Mouse (Mus musculus) ES-E14 (cell line): Measurements from ENCODE around the gene Psmb10. TPM values are rescaled to one million over a fixed set of nuclear protein-coding genes. Genes with fewer than 3 reads are reported as not detected.
A peak's percentile ranks its signal among the peaks of the same experiment; 100 is the strongest.
"Not testable (repeated sequence)": the region's sequence is repeated elsewhere in the genome, so short reads cannot be mapped to it uniquely, and the experiment has no call there.

ENCODE experiments used
- DNase-seq: peaks from one replicate; pipeline ENCODE4 v3.0.0-alpha.2; 2013; ENCODE audit warnings: low read depth, low spot score
- H3K27ac ChIP-seq: 2 replicates; pipeline ENCODE4 v1.5.1; 2012; ENCODE audit warnings: low read depth, mild to moderate bottlenecking, low read length, moderate library complexity, mixed read lengths; ENCODE audit not compliant: poor library complexity, insufficient read depth, severe bottlenecking
- H3K36me3 ChIP-seq: 2 replicates; pipeline ENCODE4 v1.6.1; 2012; ENCODE audit warnings: mild to moderate bottlenecking, low read length, moderate library complexity, mixed read lengths; ENCODE audit not compliant: control insufficient read depth, poor library complexity, insufficient read depth, severe bottlenecking
- H3K4me1 ChIP-seq, 2 experiments: fragments of 150-350 bp in 1 of 2; sonication (generic) in 1 of 2; 2 replicates each; pipeline ENCODE4 v1.6.1; 2012; ENCODE audit warnings: low read length in 2 of 2, mild to moderate bottlenecking in 1 of 2, mixed read lengths in 1 of 2; ENCODE audit not compliant: control insufficient read depth in 2 of 2, insufficient read depth in 2 of 2, poor library complexity in 1 of 2
- H3K4me3 ChIP-seq, 2 experiments: fragments of 150-350 bp in 1 of 2; sonication (generic) in 1 of 2; 2 replicates each; pipeline ENCODE4 v1.5.1; 2012; ENCODE audit warnings: low read length in 2 of 2, low read depth in 1 of 2, mild to moderate bottlenecking in 1 of 2, mixed read lengths in 1 of 2; ENCODE audit not compliant: insufficient read depth in 1 of 2, poor library complexity in 1 of 2, severe bottlenecking in 1 of 2
- H3K9ac ChIP-seq: 2 replicates; pipeline ENCODE4 v1.6.1; 2012; ENCODE audit warnings: low read depth, mild to moderate bottlenecking, low read length, mixed read lengths; ENCODE audit not compliant: poor library complexity, insufficient read depth, severe bottlenecking
- H3K9me3 ChIP-seq: fragments of 150-350 bp; sonication (generic); 2 replicates; pipeline ENCODE4 v1.6.1; 2012; ENCODE audit warnings: low read depth, mild to moderate bottlenecking, low read length; ENCODE audit not compliant: control insufficient read depth, insufficient read depth
- CHD2 ChIP-seq: IDR thresholded peaks from 2 replicates; pipeline ENCODE4 v1.6.1; 2014; ENCODE audit warnings: mild to moderate bottlenecking, low read depth, low read length, inconsistent platforms
- HCFC1 ChIP-seq: IDR thresholded peaks from 2 replicates; pipeline ENCODE4 v1.6.1; 2012; ENCODE audit warnings: low read length, inconsistent platforms, borderline replicate concordance; ENCODE audit not compliant: insufficient read depth
- MAFK ChIP-seq: IDR thresholded peaks from 2 replicates; pipeline ENCODE4 v1.6.1; 2014; ENCODE audit warnings: mild to moderate bottlenecking, low read depth, low read length, inconsistent platforms; ENCODE audit not compliant: insufficient read depth
- ZC3H11A ChIP-seq: IDR thresholded peaks from 2 replicates; pipeline ENCODE4 v1.6.1; 2012; ENCODE audit warnings: low read depth, mild to moderate bottlenecking, inconsistent platforms, low read length, borderline replicate concordance
- ZNF384 ChIP-seq: IDR thresholded peaks from 2 replicates; pipeline ENCODE4 v1.6.1; 2012; ENCODE audit warnings: low read depth, low read length, inconsistent platforms
- in situ Hi-C, 2 experiments: fragments of 600-800 bp; cut with MboI; formaldehyde crosslinking; loops; one replicate each; pipeline ENCODE4 v1.15.1; 2025; ENCODE audit warnings: low sequenced_read_pairs in 2 of 2, inconsistent platforms in 1 of 2; ENCODE audit not compliant: unreplicated experiment in 2 of 2
- total RNA-seq: library from RNA; depleted of rRNA; stranded (reverse); fragments of 300-350 nt; gene quantifications from 2 replicates; pipeline ENCODE4 v1.2.3, GENCODE M21; 2012; rRNA removed

Psmb10 gene
- total RNA-seq, result 70.9 and 81.5 TPM in 2 replicates

DNA sequence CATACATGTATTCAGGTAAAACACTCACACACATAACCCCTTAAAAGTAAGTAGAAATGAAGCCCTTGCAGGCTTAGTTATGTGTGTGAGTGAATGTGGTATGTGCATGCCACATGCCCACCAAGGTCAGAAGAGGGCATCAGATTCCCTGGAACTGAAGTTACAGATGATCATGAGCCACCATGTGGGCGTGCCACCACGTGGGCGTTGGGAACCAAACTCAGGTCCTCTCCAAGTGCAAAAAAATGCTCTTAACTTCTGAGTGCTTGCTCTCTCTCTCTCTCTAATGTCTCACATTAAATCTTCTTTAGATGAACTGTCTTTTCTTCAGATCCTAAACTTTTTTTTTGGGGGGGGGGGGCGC is at the start of gene Psmb10:
Gene Psmb10 (minus strand): TSS at position 139 of the 364 bp plus-strand sequence.
- Histone ChIP-seq H3K9me3 (no peaks in the 10 kb centered on the region), H3K36me3 (peaks cover 7% of the 10 kb centered on the region; the same call in 1 of the 2 replicates), H3K4me1 (peaks cover 0 to 6% of the 10 kb centered on the region in 2 experiments; a peak in 2 of 4 replicates), H3K4me3 (peak within 1 kb of the TSS; percentile 81 to 96), H3K27ac (no peak within 1 kb of the TSS), H3K9ac (peak within 1 kb of the TSS; percentile 69)
- in situ Hi-C loops, result no loop called here
- no peak for TF ChIP-seq ZNF384
- no peak for TF ChIP-seq ZC3H11A
- no peak for TF ChIP-seq CHD2
- TF ChIP-seq MAFK, result no peak
- TF ChIP-seq HCFC1, result no peak
- DNase-seq, result no peak

DNA sequence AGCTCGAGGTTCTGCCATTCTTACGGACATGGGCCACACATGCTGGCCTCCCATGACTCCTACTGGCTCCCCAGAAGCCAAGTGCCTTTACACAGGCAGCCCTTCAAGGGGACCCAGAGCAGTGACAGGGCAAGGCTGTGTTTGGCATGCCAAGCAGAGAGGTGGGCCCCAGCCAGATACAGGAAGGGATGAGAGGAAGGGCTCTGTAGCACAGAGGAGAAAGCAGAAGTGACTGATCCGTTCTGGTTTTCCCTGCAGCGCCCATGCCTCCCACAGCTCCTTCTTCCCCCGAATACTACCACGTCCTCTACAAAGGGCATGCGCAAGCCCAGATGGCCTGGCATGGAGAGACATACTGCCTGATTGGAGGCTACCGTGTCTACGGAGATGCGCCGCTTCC is 45.2 kb upstream of the Psmb10 start:
- H3K9me3 ChIP-seq, H3K9ac ChIP-seq, H3K4me3 ChIP-seq, DNase-seq, H3K4me1 ChIP-seq, H3K36me3 ChIP-seq, H3K27ac ChIP-seq, in situ Hi-C loops: not testable (repeated sequence)

DNA sequence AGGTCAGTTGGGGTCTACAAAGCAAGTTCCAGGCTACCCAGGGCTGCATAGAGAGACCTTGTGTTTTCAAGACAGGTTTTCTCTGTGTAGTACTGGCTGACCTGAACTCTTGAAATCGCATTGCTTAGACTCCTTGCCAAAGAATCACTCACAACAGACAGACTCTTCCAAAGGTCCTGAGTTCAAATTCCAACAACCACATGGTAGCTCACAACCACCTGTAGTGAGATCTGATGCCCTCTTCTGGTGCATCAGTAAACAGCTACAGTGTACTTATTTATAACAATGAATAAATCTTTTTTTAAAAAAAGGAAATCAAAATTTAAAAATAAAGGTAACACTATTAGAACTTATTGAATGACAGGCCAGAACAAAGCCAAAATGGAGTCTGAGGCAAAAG is 42.9 kb upstream of the Psmb10 start:
- H3K36me3 ChIP-seq, result no peaks in the 10 kb centered on the region
- no peak for TF ChIP-seq ZC3H11A
- H3K9ac ChIP-seq, result no peak overlapping the region
- H3K27ac ChIP-seq, result no peak overlapping the region
- DNase-seq, result no peak
- in situ Hi-C loops, result no loop called here
- H3K4me1 ChIP-seq, result no peaks in the 10 kb centered on the region; a peak in 1 of 4 replicates
- no peak overlapping the region for H3K4me3 ChIP-seq
- H3K9me3 ChIP-seq, result no peaks in the 10 kb centered on the region

DNA sequence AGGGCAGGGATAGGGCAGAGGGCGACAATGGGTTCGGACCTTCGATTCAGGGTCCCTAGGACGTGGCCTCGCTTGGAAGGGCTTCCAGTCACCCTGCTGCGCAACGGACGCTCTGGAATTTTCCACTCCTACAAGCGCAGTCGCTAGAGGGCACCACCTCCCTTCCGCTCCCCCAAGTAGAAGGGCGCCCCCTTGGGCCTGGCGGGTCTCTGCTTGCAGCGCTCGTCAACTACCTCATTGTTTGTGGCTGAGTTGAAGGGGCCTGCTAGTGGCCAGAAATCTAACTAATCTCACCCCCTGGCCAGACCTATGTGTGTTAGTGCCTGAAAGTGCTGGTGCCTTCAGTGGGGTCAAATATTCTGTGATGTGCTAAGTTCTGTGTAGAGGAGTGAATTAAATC is 41.1 kb upstream of the Psmb10 start, which contains the start of gene Dpep3:
Gene Dpep3 (minus strand): TSS at position 105 of the 400 bp plus-strand sequence.
- Histone ChIP-seq H3K9me3 (no peaks in the 10 kb centered on the region), H3K36me3 (no peaks in the 10 kb centered on the region), H3K27ac (no peak within 1 kb of the TSS), H3K4me3 (peak within 1 kb of the TSS in 1 of 2 experiments; percentile 32; a peak in 1 of 4 replicates), H3K9ac (no peak within 1 kb of the TSS), H3K4me1 (peaks cover 2 to 3% of the 10 kb centered on the region in 2 experiments; a peak in 2 of 4 replicates)
- TF ChIP-seq ZC3H11A, result 0 out of 2 replicates have a peak, but pooled peaks have one; percentile 29
- no peak for TF ChIP-seq MAFK
- TF ChIP-seq HCFC1, result peak; percentile 65; the same call in 1 of the 2 replicates
- TF ChIP-seq ZNF384, result peak; percentile 61
- DNase-seq, result no peak
- in situ Hi-C loops, result no loop called here

DNA sequence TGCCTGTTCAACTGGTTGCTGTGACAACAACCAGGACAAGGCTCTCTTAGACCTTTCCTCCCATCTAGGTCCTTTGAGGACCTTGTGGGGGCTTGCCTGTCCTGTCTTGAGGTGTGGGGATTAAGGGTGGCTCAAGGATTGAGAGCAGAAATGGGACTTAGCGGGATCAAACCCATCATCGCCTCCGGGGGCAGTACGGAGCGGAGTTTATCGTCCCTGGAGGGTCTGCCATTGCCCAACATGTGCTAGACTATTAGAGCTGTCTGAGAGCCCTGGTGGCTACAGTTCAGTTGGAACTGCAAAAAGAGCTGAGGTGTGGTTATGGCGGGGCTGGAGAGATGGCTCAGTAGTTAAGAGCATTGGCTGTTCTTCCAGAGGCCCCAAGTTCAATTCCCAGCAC is 37.1 kb upstream of the Psmb10 start:
- Histone ChIP-seq H3K4me1 (peaks cover 4 to 8% of the 10 kb centered on the region in 2 experiments; a peak in 2 of 4 replicates), H3K4me3 (no peak overlapping the region), H3K27ac (no peak overlapping the region), H3K9ac (no peak overlapping the region), H3K9me3 (no peaks in the 10 kb centered on the region), H3K36me3 (no peaks in the 10 kb centered on the region)
- no peak for TF ChIP-seq HCFC1
- no peak for TF ChIP-seq CHD2
- no peak for TF ChIP-seq MAFK
- no peak for TF ChIP-seq ZNF384
- no peak for TF ChIP-seq ZC3H11A
- in situ Hi-C loops, result no loop called here
- DNase-seq, result peak; percentile 54
